Mouse (Mus musculus): ENCODE measurements around the gene Ifnb1. TPM values are rescaled to one million over a fixed set of nuclear protein-coding genes. Genes with fewer than 3 reads are reported as not detected.

Gene Ifnb1
- polyA plus RNA-seq, 1 experiment from 2014 or later: not detected

GRCm38 (mm10) chr4:88496321-88497018 lies 26.1 kb downstream of the Ifnb1 start:
- H3K9me3 ChIP-seq: no peaks in the 10 kb centered on the region
- no peaks in the 10 kb centered on the region for H3K27me3 ChIP-seq
- no peaks in the 10 kb centered on the region for H3K4me1 ChIP-seq
- H3K4me3 ChIP-seq: no peak overlapping the region
- no peak overlapping the region for H3K4me2 ChIP-seq
- no peak overlapping the region for H3K27ac ChIP-seq
- no peak for ATAC-seq (ENCODE audit: insufficient number of reproducible peaks, low FRiP score, low TSS enrichment, low read depth)
- WGBS: 70% methylated on average over 6 of the region's 6 CpGs
- no peak overlapping the region for H3K9ac ChIP-seq
- no peaks in the 10 kb centered on the region for H3K36me3 ChIP-seq

- Histone ChIP-seq H3K4me1 (no peaks in the 10 kb centered on the region), H3K9ac (no peak overlapping the region), H3K4me2 (no peak overlapping the region), H3K27ac (no peak overlapping the region), H3K27me3 (no peaks in the 10 kb centered on the region), H3K4me3 (no peak overlapping the region), H3K9me3 (no peaks in the 10 kb centered on the region), H3K36me3 (no peaks in the 10 kb centered on the region)
- WGBS: 82% methylated on average over 2 of the region's 2 CpGs
- no peak for ATAC-seq (ENCODE audit: insufficient number of reproducible peaks, low FRiP score, low TSS enrichment, low read depth)
These were observed 33.0 kb downstream of the Ifnb1 start for GRCm38 (mm10) chr4:88489622-88490021.

DNA sequence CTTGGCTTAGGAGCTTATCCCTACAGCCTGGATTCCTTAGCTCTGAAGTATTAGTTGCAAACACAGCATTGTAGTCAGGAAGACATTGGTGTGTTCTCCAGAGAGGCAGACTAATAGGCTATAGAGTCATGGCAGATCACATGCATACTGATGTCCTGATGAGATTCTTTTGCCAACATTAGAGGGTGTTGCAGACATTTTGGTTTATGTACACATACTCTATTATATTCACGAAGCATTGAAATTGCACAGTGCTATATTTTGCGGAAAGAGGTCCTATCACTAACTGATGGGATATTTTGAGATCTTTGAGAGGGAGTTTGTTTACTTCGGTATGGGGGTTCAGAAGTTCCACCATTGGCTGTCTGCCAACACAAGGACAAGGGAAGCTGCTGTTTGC lies 34.5 kb downstream of the Ifnb1 start:
- H3K4me2 ChIP-seq: no peak overlapping the region

DNA sequence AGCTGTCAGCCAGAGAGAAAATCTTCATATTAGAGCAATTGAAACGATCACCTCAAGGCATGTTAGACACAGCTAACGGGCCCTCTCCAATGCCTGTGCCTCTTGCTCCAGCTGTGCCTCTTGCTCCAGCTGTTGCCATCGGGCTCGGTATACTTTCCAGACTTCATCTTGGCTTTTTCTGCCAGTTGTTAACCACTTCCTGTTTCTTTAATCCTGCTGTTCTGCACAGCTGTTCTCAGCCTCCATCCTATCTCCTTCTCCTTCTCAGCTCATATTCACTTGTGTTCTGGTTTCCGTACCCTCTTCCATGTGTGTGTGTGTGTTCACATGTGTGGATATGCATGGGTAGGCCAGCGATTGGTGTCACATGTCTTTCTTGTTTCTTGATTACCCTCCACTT lies 42.4 kb downstream of the Ifnb1 start:
- H3K27me3 ChIP-seq: no peaks in the 10 kb centered on the region
- ATAC-seq (ENCODE audit: insufficient number of reproducible peaks, low FRiP score, low TSS enrichment, low read depth): no peak
- 0 out of 2 replicates have a peak, but pooled peaks cover 15% of the 10 kb centered on the region for H3K4me1 ChIP-seq
- no peak overlapping the region for H3K4me2 ChIP-seq
- no peaks in the 10 kb centered on the region for H3K9me3 ChIP-seq
- H3K9ac ChIP-seq: no peak overlapping the region
- no peak overlapping the region for H3K4me3 ChIP-seq
- WGBS: 33% methylated on average over 6 of the region's 6 CpGs
- no peak overlapping the region for H3K27ac ChIP-seq
- H3K36me3 ChIP-seq: no peaks in the 10 kb centered on the region

More for the DNA sequence above, 34.5 kb downstream of the Ifnb1 start:
- Histone ChIP-seq H3K9me3 (no peaks in the 10 kb centered on the region), H3K36me3 (no peaks in the 10 kb centered on the region), H3K27me3 (no peaks in the 10 kb centered on the region), H3K27ac (no peak overlapping the region), H3K9ac (no peak overlapping the region), H3K4me1 (no peaks in the 10 kb centered on the region), H3K4me3 (no peak overlapping the region)
- ATAC-seq (ENCODE audit: insufficient number of reproducible peaks, low FRiP score, low TSS enrichment, low read depth): no peak
- WGBS: 82% methylated on average over 3 of the region's 3 CpGs

DNA sequence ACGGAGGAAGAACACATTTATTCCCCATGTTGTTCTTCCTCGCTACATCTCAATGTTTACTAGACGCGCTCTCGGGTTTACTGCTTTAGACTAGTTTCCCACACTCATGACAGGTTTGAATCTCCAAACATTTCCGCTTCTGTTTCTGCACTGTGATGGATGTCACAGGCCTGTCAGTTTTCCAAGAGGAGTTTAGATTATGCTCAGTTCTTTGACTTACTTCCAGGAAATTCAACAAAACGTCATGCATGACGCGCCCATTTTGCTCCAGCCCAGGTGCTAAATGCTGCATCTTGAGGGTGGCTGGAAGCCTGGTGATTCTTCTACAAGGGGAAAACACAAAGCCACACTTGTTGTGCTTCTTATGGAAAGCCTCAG lies 43.8 kb downstream of the Ifnb1 start:
- no peak overlapping the region for H3K4me2 ChIP-seq
- H3K27ac ChIP-seq: no peak overlapping the region
- no peak for ATAC-seq (ENCODE audit: insufficient number of reproducible peaks, low FRiP score, low TSS enrichment, low read depth)
- 0 out of 2 replicates have a peak, but pooled peaks cover 15% of the 10 kb centered on the region for H3K4me1 ChIP-seq
- no peaks in the 10 kb centered on the region for H3K27me3 ChIP-seq
- no peaks in the 10 kb centered on the region for H3K9me3 ChIP-seq
- no peak overlapping the region for H3K9ac ChIP-seq
- no peaks in the 10 kb centered on the region for H3K36me3 ChIP-seq
- WGBS: 60% methylated on average over 9 of the region's 9 CpGs
- H3K4me3 ChIP-seq: no peak overlapping the region

DNA sequence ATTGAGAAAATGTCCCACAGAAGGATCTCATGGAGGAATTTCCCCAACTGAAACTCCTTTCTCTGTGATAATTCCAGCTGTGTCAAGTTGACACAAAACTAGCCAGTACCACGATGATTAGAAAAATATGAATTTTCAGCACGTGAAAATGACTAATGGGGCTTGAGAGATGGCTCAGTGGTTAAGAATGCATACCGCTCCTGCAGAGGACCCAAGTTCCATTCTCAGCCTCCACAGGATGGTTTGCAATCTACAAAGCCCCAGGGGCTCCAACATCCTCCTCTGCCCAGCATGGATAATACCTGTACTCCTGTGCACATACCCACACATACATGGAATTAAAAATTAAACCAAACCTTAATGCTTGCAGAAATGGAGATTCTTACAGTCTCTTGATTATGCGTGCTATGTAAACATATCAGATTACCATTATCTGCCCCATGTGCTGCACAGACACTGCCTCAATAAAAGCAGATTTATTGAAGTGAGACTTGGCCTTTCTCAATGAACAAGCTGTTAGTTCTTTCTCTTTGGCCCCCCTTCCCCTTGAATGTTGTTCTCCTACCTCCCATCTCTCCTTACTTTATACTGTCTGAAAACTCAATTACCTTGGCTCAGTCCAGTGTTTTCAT lies 44.3 kb downstream of the Ifnb1 start:
- H3K9me3 ChIP-seq: no peaks in the 10 kb centered on the region
- H3K4me1 ChIP-seq: 0 out of 2 replicates have a peak, but pooled peaks cover 15% of the 10 kb centered on the region
- H3K27me3 ChIP-seq: no peaks in the 10 kb centered on the region
- H3K4me3 ChIP-seq: no peak overlapping the region
- no peak overlapping the region for H3K4me2 ChIP-seq
- H3K27ac ChIP-seq: no peak overlapping the region
- WGBS: 66% methylated on average over 4 of the region's 4 CpGs
- H3K36me3 ChIP-seq: no peaks in the 10 kb centered on the region
- H3K9ac ChIP-seq: no peak overlapping the region
- ATAC-seq (ENCODE audit: insufficient number of reproducible peaks, low FRiP score, low TSS enrichment, low read depth): no peak

- H3K27ac ChIP-seq: no peak overlapping the region
- H3K4me1 ChIP-seq: 0 out of 2 replicates have a peak, but pooled peaks cover 15% of the 10 kb centered on the region
- no peaks in the 10 kb centered on the region for H3K27me3 ChIP-seq
- H3K36me3 ChIP-seq: no peaks in the 10 kb centered on the region
- H3K4me2 ChIP-seq: no peak overlapping the region
- no peak overlapping the region for H3K9ac ChIP-seq
- WGBS: 39% methylated on average over 4 of the region's 4 CpGs
- no peak overlapping the region for H3K4me3 ChIP-seq
- H3K9me3 ChIP-seq: no peaks in the 10 kb centered on the region
- no peak for ATAC-seq (ENCODE audit: insufficient number of reproducible peaks, low FRiP score, low TSS enrichment, low read depth)
These were observed 45.9 kb downstream of the Ifnb1 start for GRCm38 (mm10) chr4:88476511-88477210.

- Histone ChIP-seq H3K9me3 (no peaks in the 10 kb centered on the region), H3K4me2 (no peak overlapping the region), H3K4me1 (0 out of 2 replicates have a peak, but pooled peaks cover 15% of the 10 kb centered on the region), H3K27me3 (no peaks in the 10 kb centered on the region), H3K36me3 (no peaks in the 10 kb centered on the region), H3K27ac (no peak overlapping the region), H3K9ac (no peak overlapping the region), H3K4me3 (no peak overlapping the region)
- ATAC-seq (ENCODE audit: insufficient number of reproducible peaks, low FRiP score, low TSS enrichment, low read depth): no peak
- 85% methylated on average over 3 of the region's 3 CpGs for WGBS
These were observed 46.5 kb downstream of the Ifnb1 start for GRCm38 (mm10) chr4:88476084-88476483.

Other genes with a start within 250 kb of the Ifnb1 start
- 9.1 TPM in 2 replicates for gene Hacd4, start 83.8 kb downstream of the Ifnb1 start, polyA plus RNA-seq (2015; fragmentation: Nextera tagmentation; extraction: Ambion mirVana)
- gene Ifna15, start 35.5 kb upstream of the Ifnb1 start, polyA plus RNA-seq (2015; fragmentation: Nextera tagmentation; extraction: Ambion mirVana): not detected in 2 replicates
- gene Ifna14, start 49.0 kb upstream of the Ifnb1 start, polyA plus RNA-seq (2015; fragmentation: Nextera tagmentation; extraction: Ambion mirVana): not detected in 2 replicates
- not detected in 2 replicates for gene Ifna9, start 69.6 kb upstream of the Ifnb1 start, polyA plus RNA-seq (2015; fragmentation: Nextera tagmentation; extraction: Ambion mirVana)
- gene Ifna12, start 80.6 kb upstream of the Ifnb1 start, polyA plus RNA-seq (2015; fragmentation: Nextera tagmentation; extraction: Ambion mirVana): not detected in 2 replicates
- not detected in 2 replicates for gene C87499, start 111.6 kb upstream of the Ifnb1 start, polyA plus RNA-seq (2015; fragmentation: Nextera tagmentation; extraction: Ambion mirVana)
- not detected in 2 replicates for gene Ifna13, start 121.7 kb upstream of the Ifnb1 start, polyA plus RNA-seq (2015; fragmentation: Nextera tagmentation; extraction: Ambion mirVana)
- not detected in 2 replicates for gene Ifna16, start 154.2 kb upstream of the Ifnb1 start, polyA plus RNA-seq (2015; fragmentation: Nextera tagmentation; extraction: Ambion mirVana)
- gene Ifna2, start 161.1 kb upstream of the Ifnb1 start, polyA plus RNA-seq (2015; fragmentation: Nextera tagmentation; extraction: Ambion mirVana): not detected in 2 replicates
- gene Ifnab, start 168.6 kb upstream of the Ifnb1 start, polyA plus RNA-seq (2015; fragmentation: Nextera tagmentation; extraction: Ambion mirVana): not detected in 2 replicates
- gene Gm26566, start 199.0 kb upstream of the Ifnb1 start, polyA plus RNA-seq (2015; fragmentation: Nextera tagmentation; extraction: Ambion mirVana): 0.56 and 1.1 TPM in 2 replicates
- gene Klhl9, start 199.7 kb upstream of the Ifnb1 start, polyA plus RNA-seq (2015; fragmentation: Nextera tagmentation; extraction: Ambion mirVana): 93.3 and 105 TPM in 2 replicates
- not detected in 2 replicates for gene Gm13271, start 232.1 kb upstream of the Ifnb1 start, polyA plus RNA-seq (2015; fragmentation: Nextera tagmentation; extraction: Ambion mirVana)
- gene Gm13283, start 237.3 kb upstream of the Ifnb1 start, polyA plus RNA-seq (2015; fragmentation: Nextera tagmentation; extraction: Ambion mirVana): 0.36 and 0.60 TPM in 2 replicates

All from limb, embryonic 15.5 days (tissue).